Mouse (Mus musculus) heart, embryonic 15.5 days (tissue): Measurements from ENCODE around the gene Olr1. TPM values are rescaled to one million over a fixed set of nuclear protein-coding genes. Genes with fewer than 3 reads are reported as not detected.

Experiments used
- ATAC-seq: fragments of 200-750 bp; cut with Nextera tagmentation; replicated peaks from 2 replicates; pipeline ENCODE4 v1.8.0; 2017; ENCODE audit warnings: low read depth, moderate TSS enrichment; ENCODE audit not compliant: insufficient number of reproducible peaks, insufficient read depth, low FRiP score
- H3K27ac ChIP-seq: fragments of 300-500 bp; sonication (generic); 2 replicates; pipeline ENCODE4 v1.5.1; 2015; ENCODE audit warnings: mild to moderate bottlenecking, inconsistent platforms
- H3K27me3 ChIP-seq: fragments of 300-500 bp; sonication (generic); 2 replicates; pipeline ENCODE4 v1.6.1; 2015; ENCODE audit warnings: inconsistent platforms
- H3K36me3 ChIP-seq: fragments of 300-500 bp; sonication (generic); 2 replicates; pipeline ENCODE4 v1.6.1; 2015; ENCODE audit warnings: mild to moderate bottlenecking, inconsistent platforms
- H3K4me1 ChIP-seq: fragments of 300-500 bp; sonication (generic); replicated peaks from 2 replicates; pipeline ENCODE4 v1.6.1; 2015; ENCODE audit warnings: inconsistent platforms
- H3K4me2 ChIP-seq: fragments of 300-500 bp; sonication (generic); 2 replicates; pipeline ENCODE4 v1.6.1; 2015; ENCODE audit warnings: inconsistent platforms, mild to moderate bottlenecking, moderate library complexity
- H3K4me3 ChIP-seq: fragments of 300-500 bp; sonication (generic); 2 replicates; pipeline ENCODE4 v1.5.1; 2015; ENCODE audit warnings: mild to moderate bottlenecking, inconsistent platforms
- H3K9ac ChIP-seq: fragments of 300-500 bp; sonication (generic); 2 replicates; pipeline ENCODE4 v1.6.1; 2015; ENCODE audit warnings: mild to moderate bottlenecking, inconsistent platforms
- H3K9me3 ChIP-seq: fragments of 300-500 bp; sonication (generic); replicated peaks from 2 replicates; pipeline ENCODE4 v1.6.1; 2016; ENCODE audit warnings: inconsistent platforms
- WGBS: fragments of 180-500 bp; shearing (Covaris S2); methylation state at CpG from one replicate; pipeline ENCODE4 v1.1.7; 2015; ENCODE audit warnings: mixed read lengths; 5-methylcytosine and 5-hydroxymethylcytosine counted together
- polyA plus RNA-seq: library from polyadenylated mRNA; unstranded; fragments of >200 nt; fragmentation: Nextera tagmentation; extraction: Ambion mirVana; gene quantifications from 2 replicates; pipeline ENCODE4 v1.2.1, GENCODE M21; 2015

Gene Olr1
- polyA plus RNA-seq, 1 experiment from 2014 or later: 0.30 TPM

DNA sequence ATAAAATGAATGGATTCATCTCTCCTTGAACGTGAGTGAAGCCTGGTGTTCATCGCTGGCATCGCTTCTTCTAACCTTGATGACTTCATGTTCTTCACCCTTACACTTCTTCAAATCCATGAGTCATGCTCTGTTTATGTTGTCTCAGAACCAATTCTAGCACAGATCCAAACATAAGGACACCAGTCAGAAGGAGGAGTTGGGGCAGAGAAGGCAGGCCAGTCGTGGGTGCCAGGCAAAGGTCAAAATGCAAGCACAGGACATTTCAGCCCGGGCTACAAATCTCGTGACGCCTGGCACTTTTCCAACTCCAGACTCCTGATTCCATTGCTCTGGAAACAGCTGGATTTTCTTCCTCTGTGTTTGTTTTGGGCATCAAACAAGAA is 25.6 kb upstream of the Olr1 start:
- Histone ChIP-seq H3K27me3 (no peaks in the 10 kb centered on the region), H3K4me1 (peaks cover 27% of the 10 kb centered on the region), H3K36me3 (peaks cover 2% of the 10 kb centered on the region; the same call in 1 of the 2 replicates), H3K9me3 (no peaks in the 10 kb centered on the region), H3K27ac (peak overlapping the region; percentile 66), H3K9ac (peak overlapping the region; percentile 70; the same call in 1 of the 2 replicates), H3K4me3 (peak overlapping the region; percentile 71), H3K4me2 (peak overlapping the region; percentile 87)
- WGBS: 28% methylated on average over 7 of the region's 7 CpGs
- ATAC-seq: 0 out of 2 replicates have a peak, but pooled peaks have one; percentile 5

DNA sequence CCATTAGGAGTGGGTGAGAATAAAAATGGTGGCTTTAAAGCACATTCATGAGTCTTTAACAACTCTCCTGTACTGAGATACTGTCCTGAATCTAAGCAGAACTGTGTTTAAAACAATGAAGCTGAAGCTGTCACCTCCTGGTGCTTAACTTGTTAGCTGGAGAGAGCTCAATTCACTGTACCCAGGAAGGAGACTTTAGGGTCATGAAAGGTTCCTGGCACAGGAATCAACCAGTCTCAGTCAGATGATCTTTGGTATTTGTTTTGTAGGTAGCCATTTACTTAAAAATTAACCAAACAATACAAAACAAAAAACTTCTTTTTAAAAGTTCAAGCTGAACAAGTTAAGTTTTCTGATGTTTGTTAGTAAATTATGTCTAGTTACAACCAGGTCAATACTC is 23.3 kb upstream of the Olr1 start:
- no peak for ATAC-seq
- no peak overlapping the region for H3K4me2 ChIP-seq
- no peaks in the 10 kb centered on the region for H3K36me3 ChIP-seq
- peaks cover 19% of the 10 kb centered on the region for H3K4me1 ChIP-seq
- no peaks in the 10 kb centered on the region for H3K27me3 ChIP-seq
- H3K27ac ChIP-seq: no peak overlapping the region
- no peak overlapping the region for H3K9ac ChIP-seq
- no peaks in the 10 kb centered on the region for H3K9me3 ChIP-seq
- no peak overlapping the region for H3K4me3 ChIP-seq

DNA sequence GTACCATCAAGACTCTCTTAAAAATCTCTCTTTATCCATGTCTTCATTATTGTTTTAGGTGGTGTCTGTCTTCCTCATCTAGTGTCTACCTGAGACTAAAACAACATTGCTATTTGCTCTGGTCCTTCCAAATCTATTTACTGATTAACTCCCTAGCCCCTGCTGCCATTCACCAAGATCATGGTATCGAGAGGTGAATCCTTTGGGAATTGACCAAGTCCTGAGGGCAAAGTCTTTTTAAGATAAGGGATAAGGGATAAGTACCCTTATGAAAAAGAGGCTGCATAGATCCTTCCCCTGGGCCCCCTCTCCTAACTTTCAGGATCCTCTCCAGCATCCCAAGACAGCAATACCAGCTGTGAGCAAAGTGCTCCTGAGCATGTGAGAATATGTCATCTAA is 22.6 kb upstream of the Olr1 start:
- Histone ChIP-seq H3K9ac (no peak overlapping the region), H3K4me3 (no peak overlapping the region), H3K4me2 (no peak overlapping the region), H3K4me1 (peaks cover 13% of the 10 kb centered on the region), H3K27me3 (no peaks in the 10 kb centered on the region), H3K9me3 (no peaks in the 10 kb centered on the region), H3K36me3 (no peaks in the 10 kb centered on the region), H3K27ac (no peak overlapping the region)
- 68% methylated on average over 1 of the region's 1 CpGs for WGBS
- ATAC-seq: no peak

DNA sequence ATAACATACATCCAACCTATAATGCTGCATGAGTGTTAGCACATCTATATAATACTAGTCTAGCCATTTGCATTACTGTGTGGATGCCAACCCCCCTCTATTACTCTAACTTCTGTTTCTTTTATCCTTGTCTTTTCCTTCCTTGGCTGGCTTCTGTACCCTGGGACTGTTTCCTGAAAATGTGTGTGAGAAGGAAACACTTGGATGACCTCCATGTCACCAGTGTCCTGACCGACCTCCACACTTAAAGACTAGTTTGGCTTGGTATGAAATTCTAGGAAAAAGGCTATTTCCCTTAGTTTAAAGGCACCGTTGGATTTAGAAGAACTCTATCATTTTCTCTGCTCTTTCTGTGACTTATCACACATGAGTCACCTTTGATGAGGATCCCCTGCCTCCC is 20.5 kb upstream of the Olr1 start:
- no peaks in the 10 kb centered on the region for H3K9me3 ChIP-seq
- H3K27ac ChIP-seq: no peak overlapping the region
- no peak overlapping the region for H3K4me2 ChIP-seq
- 55% methylated on average over 2 of the region's 2 CpGs for WGBS
- H3K9ac ChIP-seq: no peak overlapping the region
- H3K27me3 ChIP-seq: no peaks in the 10 kb centered on the region
- no peak for ATAC-seq
- no peaks in the 10 kb centered on the region for H3K36me3 ChIP-seq
- peaks cover 3% of the 10 kb centered on the region for H3K4me1 ChIP-seq
- no peak overlapping the region for H3K4me3 ChIP-seq

DNA sequence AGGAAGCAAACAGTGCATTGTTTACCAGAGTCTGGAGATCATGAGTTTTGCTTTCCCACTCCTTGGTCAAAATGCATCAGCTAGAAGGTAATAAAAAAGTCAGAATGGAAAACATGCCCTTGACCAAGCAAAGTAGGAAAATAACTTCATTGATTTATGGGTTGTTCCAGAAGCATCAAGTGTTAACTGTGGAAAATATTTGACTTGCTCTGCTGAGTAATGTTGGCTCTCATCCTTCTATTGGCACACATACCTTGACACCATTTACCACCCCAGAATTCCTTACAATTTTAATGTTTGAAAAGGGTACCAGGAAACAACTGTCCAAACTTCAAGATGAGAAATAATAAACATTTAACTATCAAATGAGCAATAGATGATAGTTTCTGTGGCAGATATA is 19.1 kb upstream of the Olr1 start:
- H3K4me3 ChIP-seq: no peak overlapping the region
- no peak overlapping the region for H3K27ac ChIP-seq
- H3K9ac ChIP-seq: no peak overlapping the region
- H3K4me2 ChIP-seq: no peak overlapping the region
- H3K4me1 ChIP-seq: no peaks in the 10 kb centered on the region
- H3K9me3 ChIP-seq: no peaks in the 10 kb centered on the region
- no peaks in the 10 kb centered on the region for H3K27me3 ChIP-seq
- no peaks in the 10 kb centered on the region for H3K36me3 ChIP-seq
- ATAC-seq: no peak

DNA sequence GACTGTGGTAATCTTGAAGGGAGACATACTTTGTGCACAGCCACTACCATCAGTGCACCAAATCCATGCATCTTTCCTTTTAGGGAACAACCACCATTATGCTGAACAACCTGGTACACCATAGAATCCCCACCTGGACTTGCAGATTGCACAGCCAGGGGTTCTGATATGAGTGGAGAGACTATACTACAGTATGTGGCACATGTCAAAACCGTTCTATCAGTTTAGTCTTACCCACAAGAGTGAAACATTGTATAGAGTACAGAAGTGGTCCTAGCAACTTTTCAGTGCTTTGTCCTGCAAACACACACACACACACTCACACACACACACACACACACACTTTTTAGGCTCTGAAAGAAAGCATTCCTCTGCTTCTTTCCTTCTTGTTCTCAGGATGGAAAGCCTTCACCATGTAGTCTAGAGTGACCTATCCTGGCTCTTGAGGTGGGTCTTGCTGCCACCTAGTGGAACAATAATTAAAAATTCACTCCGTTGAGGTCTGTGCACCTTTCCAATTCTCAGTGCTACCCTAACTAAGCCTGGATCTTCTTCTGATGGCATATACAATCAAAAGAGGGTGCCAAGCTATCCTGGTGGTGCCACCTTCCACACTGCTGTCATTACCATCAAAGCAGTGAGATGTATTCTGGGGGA is 10.9 kb upstream of the Olr1 start:
- WGBS: 49% methylated on average over 2 of the region's 2 CpGs
- Histone ChIP-seq H3K36me3 (no peaks in the 10 kb centered on the region), H3K9ac (no peak overlapping the region), H3K27me3 (no peaks in the 10 kb centered on the region), H3K27ac (no peak overlapping the region), H3K9me3 (no peaks in the 10 kb centered on the region), H3K4me1 (peaks cover 6% of the 10 kb centered on the region; the same call in 1 of the 2 replicates), H3K4me2 (no peak overlapping the region), H3K4me3 (no peak overlapping the region)
- peak; percentile 70; the same call in 1 of the 2 replicates for ATAC-seq

DNA sequence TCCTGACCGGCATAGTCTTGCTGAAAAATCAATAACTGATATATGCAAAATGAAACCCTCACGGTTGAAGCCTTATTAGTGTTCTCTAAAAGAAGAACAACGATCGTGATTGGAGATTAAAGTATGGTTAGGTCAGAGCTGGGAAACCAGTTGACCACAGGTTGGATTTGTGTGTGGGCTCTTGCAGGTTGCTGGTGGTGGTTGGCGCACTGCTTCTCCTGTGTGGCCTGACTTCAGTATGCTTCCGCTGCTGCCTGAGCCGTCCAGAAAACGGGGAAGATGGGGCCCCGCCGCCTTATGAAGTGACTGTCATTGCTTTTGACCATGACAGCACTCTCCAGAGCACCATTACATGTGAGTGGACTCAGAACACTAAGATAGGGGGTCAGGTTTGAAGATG is 9.4 kb upstream of the Olr1 start:
- Histone ChIP-seq H3K36me3 (no peaks in the 10 kb centered on the region), H3K9ac (no peak overlapping the region), H3K27ac (no peak overlapping the region), H3K4me2 (no peak overlapping the region), H3K4me3 (no peak overlapping the region), H3K27me3 (no peaks in the 10 kb centered on the region), H3K4me1 (peaks cover 6% of the 10 kb centered on the region; the same call in 1 of the 2 replicates), H3K9me3 (no peaks in the 10 kb centered on the region)
- 80% methylated on average over 10 of the region's 10 CpGs for WGBS
- no peak for ATAC-seq

DNA sequence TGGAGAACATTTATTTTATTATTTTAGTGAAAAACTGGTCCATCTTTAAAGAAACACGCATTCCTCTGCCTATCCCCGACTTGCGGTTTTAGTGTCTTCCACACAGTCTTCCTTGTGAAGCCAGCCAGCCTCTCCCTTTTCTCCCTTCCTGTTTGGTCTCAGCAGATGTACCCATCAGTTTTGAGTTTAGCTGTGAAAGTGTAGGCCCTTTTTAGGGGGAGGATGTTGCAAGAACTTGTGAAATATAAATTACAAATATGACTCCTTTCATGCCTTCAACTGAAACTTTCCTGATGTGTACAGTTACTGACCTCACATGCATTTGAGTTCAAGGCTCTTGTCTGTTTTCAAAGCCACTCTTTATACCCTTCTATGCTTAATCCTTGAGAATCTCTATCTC is 8.1 kb upstream of the Olr1 start:
- 78% methylated on average over 3 of the region's 3 CpGs for WGBS
- peaks cover 6% of the 10 kb centered on the region; the same call in 1 of the 2 replicates for H3K4me1 ChIP-seq

DNA sequence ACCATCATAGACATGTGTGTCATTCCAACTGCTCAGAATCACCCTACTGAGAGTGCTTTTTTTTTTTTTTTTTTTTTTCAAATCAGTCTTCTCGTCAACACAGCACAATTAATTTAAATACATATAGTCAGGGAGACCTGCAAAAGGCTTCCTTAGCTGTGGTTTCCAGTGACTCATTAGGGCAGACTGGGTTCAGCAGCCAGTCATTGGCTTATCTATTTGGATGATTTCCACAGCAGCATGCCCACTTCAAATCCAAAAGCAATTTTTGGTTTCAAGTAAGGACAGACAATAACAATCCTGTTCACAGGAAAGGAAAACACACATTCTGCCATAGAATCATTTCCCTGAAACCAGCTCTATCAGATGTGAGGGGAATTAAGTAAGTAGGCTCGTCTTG is 7.4 kb upstream of the Olr1 start:
- ATAC-seq: no peak
- Histone ChIP-seq H3K4me2 (no peak overlapping the region), H3K9me3 (no peaks in the 10 kb centered on the region), H3K36me3 (no peaks in the 10 kb centered on the region), H3K27ac (no peak overlapping the region), H3K9ac (no peak overlapping the region), H3K27me3 (no peaks in the 10 kb centered on the region), H3K4me3 (no peak overlapping the region), H3K4me1 (peaks cover 6% of the 10 kb centered on the region; the same call in 1 of the 2 replicates)
- whole genome bisulfite sequencing: 34% methylated on average over 2 of the region's 2 CpGs

More for the DNA sequence above, 8.1 kb upstream of the Olr1 start:
- Histone ChIP-seq H3K9ac (no peak overlapping the region), H3K9me3 (no peaks in the 10 kb centered on the region), H3K4me3 (no peak overlapping the region), H3K4me2 (no peak overlapping the region), H3K36me3 (no peaks in the 10 kb centered on the region), H3K27me3 (no peaks in the 10 kb centered on the region), H3K27ac (no peak overlapping the region)
- ATAC-seq: no peak

DNA sequence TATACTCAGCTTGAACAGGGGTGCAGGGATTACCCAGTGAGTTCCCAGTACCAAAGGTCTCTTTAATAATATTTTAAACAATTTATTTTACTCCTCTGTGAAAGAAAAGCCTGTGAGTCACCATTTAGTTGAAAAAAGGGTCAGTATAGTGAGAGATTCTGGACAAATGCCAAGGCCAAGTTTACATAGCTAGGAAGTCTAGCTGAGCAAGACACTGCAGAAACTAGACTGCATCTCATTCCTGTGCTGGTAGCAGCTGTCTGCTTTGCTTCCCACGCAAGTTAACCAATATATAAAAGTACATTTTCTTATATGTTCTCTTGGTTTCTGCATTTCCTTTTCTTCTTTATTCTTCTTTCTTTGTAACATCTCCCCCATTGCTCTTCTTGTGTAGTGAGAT is 6.4 kb upstream of the Olr1 start:
- Histone ChIP-seq H3K9ac (no peak overlapping the region), H3K9me3 (no peaks in the 10 kb centered on the region), H3K36me3 (no peaks in the 10 kb centered on the region), H3K4me2 (no peak overlapping the region), H3K27ac (no peak overlapping the region), H3K27me3 (no peaks in the 10 kb centered on the region), H3K4me3 (no peak overlapping the region), H3K4me1 (peaks cover 6% of the 10 kb centered on the region; the same call in 1 of the 2 replicates)
- ATAC-seq: no peak
- WGBS: 59% methylated on average over 1 of the region's 1 CpGs

DNA sequence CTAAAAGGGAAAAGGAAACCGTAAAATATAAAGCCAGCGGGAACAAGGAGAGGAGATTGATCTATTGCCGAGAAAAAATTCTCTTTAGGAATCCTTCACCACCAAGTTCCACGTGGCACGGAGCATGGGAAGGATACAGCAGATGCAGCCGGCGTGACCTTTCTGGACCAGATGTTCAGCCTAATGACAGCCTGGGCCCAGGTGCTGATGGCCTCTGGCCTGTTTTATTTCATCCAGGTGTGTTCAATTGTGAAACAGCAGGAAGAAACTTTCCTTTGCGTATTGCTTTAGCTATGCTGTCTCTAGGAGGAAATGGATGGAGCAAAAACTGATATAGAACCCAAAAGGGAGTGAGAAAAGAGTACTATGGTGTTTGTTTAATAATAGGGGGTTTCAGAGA is 5.9 kb upstream of the Olr1 start:
- no peak for ATAC-seq
- Histone ChIP-seq H3K9me3 (no peaks in the 10 kb centered on the region), H3K4me1 (peaks cover 6% of the 10 kb centered on the region; the same call in 1 of the 2 replicates), H3K4me3 (no peak overlapping the region), H3K27ac (no peak overlapping the region), H3K9ac (no peak overlapping the region), H3K27me3 (no peaks in the 10 kb centered on the region), H3K4me2 (no peak overlapping the region), H3K36me3 (no peaks in the 10 kb centered on the region)
- WGBS: 55% methylated on average over 8 of the region's 8 CpGs

DNA sequence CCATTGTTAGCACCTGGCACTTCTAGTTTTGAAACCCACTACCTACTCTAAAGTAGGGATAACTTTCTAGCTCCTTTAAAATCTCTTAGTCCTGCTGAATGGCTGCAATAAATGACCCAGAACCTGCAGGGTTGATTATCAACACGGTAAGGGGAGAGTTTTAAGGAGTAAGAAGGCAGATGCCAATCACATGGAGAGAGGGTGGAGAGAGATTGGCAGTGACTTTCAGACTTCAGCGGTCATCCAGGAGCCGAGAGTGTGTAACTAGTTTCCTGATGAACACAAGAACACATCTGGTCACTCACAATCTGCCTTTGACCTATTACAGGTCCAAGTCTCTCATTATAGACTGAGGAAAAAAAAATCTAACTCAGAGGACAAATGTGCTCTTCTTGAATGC is 5.4 kb upstream of the Olr1 start, which contains the start of gene Tmem52b:
Tmem52b (plus strand) TSS at position 189 of the 400 bp plus-strand sequence.
- Histone ChIP-seq H3K4me3 (no peak within 1 kb of the TSS), H3K4me2 (no peak within 1 kb of the TSS), H3K4me1 (peaks cover 6% of the 10 kb centered on the region; the same call in 1 of the 2 replicates), H3K27me3 (no peaks in the 10 kb centered on the region), H3K27ac (no peak within 1 kb of the TSS), H3K9me3 (no peaks in the 10 kb centered on the region), H3K36me3 (no peaks in the 10 kb centered on the region), H3K9ac (no peak within 1 kb of the TSS)
- 58% methylated on average over 3 of the region's 3 CpGs for WGBS
- ATAC-seq: no peak
